Mouse (Mus musculus) layer of hippocampus, adult 9-10 months (tissue): ENCODE measurements at regions not wholly inside any gene's neighbourhood (a gene's known extent, or its start where the extent isn't known, plus 50 kb on each side); places are given as distances from the start of the nearest gene placed in this dataset.

Experiments used
- DNase-seq: peaks from one replicate; pipeline ENCODE4 v3.0.0; 2022; ENCODE audit warnings: low spot score

GRCm38 (mm10) chr7:83077035-83077918, 210.1 kb downstream of the Mex3b start:
- DNase-seq: no peak

DNA sequence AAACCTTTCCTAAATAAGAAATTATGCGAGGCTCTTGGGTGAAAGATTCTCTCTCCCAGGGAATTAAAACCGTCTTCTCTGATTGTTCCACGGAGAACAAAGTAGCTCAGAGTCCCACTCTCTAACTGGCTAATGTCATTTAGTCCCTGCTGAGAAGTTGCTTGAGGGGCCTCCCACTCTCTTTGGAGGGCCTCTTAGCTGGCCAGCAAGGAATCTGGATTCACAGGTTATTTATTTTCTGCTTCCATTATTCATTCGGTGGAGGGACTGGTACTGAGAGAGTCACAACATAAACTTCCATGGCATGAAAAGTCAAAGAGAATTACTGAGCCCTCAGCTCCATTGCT, 210.8 kb downstream of the Mex3b start:
- DNase-seq: no peak

GRCm38 (mm10) chr7:83078695-83079094, 211.6 kb downstream of the Mex3b start:
- no peak for DNase-seq

GRCm38 (mm10) chr7:83079842-83080241, 212.7 kb downstream of the Mex3b start:
- no peak for DNase-seq

DNA sequence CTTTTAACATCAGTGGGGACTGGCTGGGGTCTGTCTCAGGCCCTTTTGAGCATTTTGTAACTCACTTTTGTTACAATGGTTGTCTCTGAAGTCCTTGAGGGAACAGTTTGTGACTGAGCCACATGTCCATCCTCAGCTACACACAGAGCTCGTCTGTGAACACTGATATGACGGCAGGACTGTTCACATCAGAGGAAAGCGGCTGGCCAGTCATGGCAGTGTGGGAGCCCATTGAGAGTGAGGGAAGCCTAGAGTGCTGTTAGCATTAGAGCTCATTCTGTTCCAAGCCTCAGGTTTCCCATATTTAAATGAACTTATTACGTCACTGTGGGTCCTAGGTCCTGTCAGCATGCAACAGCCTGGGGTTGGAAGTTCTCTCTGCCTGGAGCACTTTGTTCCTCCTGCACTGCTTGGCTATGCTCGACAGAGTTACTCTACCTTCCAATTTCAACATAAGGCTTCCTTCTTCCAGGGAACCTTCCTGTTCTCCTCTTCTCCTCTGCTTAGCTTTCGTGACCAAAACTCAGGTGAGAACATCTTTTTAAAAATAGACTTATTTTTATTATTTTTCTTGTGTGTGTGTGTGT, 217.5 kb downstream of the Mex3b start:
- no peak for DNase-seq

GRCm38 (mm10) chr7:83085547-83086158, 218.5 kb downstream of the Mex3b start:
- DNase-seq: no peak

DNA sequence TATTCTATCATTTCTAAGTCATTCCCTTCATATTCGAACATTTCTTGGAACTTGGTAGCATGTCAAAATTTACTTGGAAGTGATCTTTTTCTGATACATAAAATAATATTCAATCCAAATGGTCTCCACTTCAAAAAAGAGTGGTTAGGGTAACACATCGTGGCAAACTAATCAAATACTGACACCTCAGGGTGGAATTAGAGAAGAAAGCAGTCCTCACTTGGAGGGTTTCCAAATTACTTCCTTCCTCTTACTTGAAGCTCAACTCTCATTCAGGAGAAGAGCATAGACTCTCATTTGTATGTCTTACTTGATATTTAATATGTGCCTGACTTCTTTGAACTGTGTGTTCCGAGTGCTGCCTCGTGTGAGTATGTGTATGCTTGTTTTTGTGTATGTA, 220.3 kb downstream of the Mex3b start:
- no peak for DNase-seq

DNA sequence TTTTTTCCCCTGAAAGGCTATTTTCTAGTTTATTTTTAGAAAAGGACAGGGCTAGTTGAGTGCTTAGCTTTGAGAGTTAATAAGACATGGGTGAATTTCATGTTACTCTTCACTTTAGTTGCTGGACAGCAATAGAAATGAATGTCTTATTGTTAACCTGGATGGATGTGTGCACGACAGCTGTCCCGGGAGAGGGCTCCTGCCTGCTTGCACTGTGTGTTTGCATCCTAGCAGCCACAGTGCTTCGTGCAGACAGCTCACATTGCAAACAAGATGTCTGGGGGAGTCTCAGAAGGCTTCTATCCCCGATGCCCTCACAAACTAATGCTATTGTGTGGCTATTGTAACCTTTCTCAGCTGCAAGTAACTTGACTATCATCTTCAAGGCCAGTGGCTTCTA, 221.0 kb downstream of the Mex3b start:
- no peak for DNase-seq

DNA sequence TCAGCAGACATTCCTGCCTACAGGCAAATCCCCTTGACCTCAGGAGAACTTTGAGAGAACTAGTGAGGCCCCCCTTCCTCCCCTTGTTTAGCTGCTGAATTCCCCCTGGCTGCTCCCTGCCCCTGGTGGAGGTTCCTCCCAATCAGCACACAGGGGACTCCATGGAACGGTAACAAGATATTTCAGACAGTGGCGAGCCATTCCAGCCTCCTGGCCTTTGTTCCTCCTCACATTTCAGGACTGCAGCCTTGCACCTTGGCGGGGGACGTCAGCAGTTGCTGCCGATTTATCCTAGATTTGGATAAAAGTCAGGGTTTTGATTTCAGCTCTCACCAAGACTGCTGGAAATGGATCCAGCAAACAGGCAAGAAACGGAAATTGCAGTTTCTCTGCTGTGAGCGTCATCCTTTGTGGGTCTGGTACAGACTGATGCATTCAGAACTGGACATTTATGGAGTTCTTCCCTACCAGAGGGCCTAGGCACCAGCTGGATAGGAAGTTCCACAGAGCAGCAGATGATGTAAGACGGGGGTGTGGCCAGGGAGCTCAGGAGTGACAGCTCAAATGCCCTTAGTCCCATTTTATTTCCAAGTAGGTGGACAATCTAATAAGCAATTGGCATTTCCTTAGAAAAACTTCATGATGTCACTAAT, 222.3 kb downstream of the Mex3b start:
- no peak for DNase-seq

GRCm38 (mm10) chr7:83093923-83094355, 226.8 kb downstream of the Mex3b start:
- no peak for DNase-seq

- peak; percentile 20 for DNase-seq
These were observed 227.8 kb downstream of the Mex3b start for GRCm38 (mm10) chr7:83094899-83095298.

DNA sequence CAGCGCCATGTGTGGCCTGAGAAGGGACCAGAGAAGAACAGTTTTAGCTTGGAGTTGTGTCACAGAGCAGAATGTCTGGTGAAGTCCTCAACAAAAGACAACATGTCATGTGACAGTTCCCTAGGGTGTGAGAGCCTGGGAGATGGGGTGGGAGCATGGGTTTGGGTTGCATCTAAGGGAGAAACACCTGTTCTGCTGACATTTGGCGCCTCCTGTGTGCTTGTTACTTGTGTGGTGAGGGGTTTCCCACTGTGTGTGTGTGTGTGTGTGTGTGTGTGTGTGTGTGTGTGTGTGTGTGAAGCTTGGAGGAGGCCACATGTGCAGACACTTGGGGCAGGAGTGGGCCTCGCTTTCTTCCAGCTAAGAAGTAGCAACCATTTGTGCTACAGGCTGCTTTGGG, 228.5 kb downstream of the Mex3b start:
- DNase-seq: no peak

- no peak for DNase-seq
These were observed 237.3 kb downstream of the Mex3b start for GRCm38 (mm10) chr7:83104426-83104825.

DNA sequence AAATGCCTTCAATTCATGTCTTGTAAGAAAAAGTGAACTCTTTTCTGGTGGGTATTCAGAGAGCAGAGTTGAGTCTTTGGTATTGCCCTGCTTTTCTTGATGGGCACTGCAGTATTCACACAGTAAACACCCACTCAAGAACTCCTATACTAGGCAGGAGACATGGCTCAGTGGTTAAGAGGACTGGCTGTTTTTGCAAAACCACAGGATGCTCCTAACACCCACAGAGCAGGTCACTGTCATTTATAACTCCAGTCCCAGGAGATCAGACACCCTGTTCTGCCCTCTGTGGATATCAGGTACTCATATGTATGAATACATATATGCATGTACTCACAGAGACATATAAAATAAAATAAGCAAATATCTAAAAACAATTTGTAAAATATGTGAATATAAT, 238.5 kb downstream of the Mex3b start:
- no peak for DNase-seq

DNA sequence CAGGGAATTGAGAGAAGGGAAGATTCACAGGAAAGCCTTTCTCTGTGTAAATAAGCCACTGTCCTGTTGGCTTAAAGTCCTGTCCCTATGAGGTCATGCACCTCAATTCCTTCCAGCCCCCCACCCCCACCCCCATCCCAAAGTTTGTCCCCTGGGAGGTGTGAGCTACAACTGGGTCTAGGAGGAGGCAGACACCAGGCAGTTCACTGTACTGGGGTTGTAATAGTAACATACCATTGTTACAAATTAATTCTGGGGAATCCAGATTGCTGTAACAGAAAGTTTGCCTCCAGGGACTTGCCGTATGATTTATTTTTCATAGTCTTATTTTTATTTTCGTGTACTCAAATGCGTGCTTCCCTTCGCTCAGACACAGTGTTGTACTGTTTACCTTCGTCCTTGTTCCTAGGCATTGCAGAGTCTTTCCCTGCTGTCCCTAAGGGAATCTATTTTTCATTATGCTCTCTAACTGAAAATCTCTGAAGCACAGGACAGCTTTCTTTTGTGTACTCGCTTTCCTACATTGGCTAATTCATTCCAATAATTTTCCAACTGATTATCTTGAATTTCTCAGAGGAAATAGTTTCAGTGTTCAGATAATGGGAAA, 244.2 kb downstream of the Mex3b start:
- no peak for DNase-seq

DNA sequence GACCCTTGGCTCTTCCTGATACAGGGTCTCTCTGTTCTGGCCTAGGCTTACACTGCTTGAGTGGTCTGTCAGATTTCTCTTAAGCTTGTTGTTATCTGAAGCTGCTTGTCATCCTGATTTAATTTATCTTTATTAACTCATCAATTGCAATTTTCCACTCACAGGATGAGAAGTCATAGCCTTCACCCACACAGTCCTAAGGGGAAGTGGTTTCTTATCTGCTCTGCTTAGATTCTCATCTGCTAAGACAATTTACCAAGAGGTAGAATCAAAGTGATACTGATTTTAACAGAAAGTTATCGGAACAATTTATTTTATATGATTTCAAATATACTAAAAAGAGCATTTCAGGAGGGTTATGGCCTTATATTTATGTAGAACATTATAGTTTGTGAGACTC, 249.4 kb downstream of the Mex3b start:
- DNase-seq: no peak

DNA sequence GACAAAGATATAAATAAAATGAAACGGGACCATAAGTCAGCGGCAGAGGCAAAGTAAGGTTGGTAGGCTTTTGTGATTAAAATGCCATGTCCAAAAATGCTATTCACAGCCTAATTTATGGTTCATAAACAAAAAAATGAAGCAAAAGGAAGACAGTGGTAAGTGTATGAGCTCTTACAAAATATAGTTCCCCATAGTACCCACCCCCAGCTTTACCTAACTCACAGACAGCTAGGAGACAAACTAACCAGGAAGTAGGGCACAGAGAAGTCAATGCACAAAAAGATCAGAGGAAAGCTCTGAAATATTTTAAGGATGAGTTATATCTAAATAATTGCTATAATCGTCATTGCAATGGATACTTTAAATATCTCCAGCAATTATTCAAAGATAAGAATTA, 249.9 kb downstream of the Mex3b start:
- DNase-seq: no peak

DNA sequence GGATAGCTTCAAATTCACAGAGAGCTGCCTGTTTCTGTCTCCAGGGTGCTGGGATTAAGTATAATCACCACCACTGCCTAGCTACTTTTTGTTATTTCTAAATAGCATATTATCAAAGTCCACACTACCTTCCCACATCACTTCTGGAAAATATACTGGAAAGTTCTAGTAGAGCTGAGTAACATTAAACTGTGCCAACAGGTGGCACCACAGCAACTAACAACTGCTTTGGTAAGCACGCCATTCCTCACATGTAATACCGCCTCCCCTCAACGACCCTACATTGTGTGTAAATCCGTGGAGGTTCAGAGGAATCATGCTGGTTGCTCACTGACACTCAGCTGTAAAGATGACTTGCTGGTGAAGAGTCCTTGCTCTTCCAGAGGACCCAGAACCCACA, 259.1 kb downstream of the Mex3b start:
- DNase-seq: no peak

DNA sequence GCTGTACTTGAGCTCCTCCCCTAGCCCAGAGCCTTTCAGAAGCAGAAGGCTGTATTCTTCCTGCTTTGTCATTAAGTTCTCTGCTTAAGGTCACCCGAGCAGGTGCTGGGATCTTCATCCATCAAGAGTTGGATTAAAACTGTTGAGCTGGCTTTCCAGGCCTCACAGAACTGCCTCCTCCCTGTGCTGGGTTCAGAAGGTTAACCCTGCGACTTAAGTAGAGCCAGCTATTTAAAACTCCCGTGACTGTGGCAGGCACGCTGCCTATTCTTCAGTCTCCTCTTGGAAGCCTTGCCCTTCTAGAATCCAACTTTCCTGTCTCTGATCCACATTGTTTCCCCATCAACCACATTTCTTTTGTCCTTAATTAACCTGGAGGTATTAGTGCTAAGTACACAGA, 273.1 kb downstream of the Mex3b start:
- DNase-seq: no peak

DNA sequence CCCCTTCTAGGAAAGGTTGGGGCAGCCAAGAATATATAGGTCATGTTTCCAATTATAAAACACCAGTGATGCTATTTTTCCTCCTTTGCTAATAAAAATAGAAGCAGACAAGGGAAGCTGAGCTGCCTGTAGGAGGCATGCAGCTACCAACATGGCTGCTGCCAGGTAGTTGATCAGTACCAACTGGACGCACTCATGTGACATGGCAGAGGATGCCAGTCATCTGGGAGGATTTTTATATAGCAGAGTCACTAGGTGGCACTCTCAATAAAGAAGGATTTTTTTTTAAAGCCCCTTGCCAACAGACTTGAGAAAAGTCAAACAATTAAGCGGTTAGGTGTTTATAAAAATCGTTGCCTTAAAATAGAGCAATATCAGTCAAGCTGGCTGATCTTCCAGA, 273.5 kb downstream of the Mex3b start:
- DNase-seq: no peak

DNA sequence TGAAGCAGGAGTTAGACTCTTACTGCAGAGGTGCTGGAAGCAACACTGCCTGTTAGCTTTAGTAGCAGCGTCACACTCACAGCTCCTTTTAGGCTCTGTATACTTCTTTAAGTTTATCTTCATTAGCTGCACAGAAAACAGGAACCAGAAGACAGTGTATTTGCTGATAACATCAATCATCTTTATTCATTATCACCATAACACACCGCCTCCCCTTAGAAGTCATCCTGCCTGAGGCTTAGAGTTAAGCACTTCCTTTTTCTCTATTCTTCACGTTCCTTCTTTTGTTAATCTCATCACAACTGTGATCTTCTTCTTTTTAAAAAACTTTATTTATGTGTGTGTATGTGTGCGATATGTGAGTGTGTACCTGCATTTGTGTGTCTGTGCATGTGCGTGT, 276.9 kb downstream of the Mex3b start:
- DNase-seq: no peak

GRCm38 (mm10) chr7:83145551-83145950, 278.4 kb downstream of the Mex3b start:
- no peak for DNase-seq
